Mouse (Mus musculus): ENCODE data around the gene Shisal2a.

GRCm38 (mm10) chr4:108388741-108389140 is 5.6 kb upstream of the Shisal2a start:
- no peak for TF ChIP-seq BHLHE40 (IDR thresholded peaks at IDR 0.05; ENCODE audit: low read depth, low read length)
- no peak for TF ChIP-seq POLR2A (IDR thresholded peaks at IDR 0.05; ENCODE audit: low read depth, low read length)
- TF ChIP-seq NELFE (IDR thresholded peaks at IDR 0.05; ENCODE audit: low read depth, low read length) = no peak
- TF ChIP-seq MAFK (IDR thresholded peaks at IDR 0.05; ENCODE audit: insufficient replicate concordance, low read length) = no peak
- TF ChIP-seq CTCF (conservative IDR thresholded peaks at IDR 0.05 in 1 of 2, IDR thresholded peaks at IDR 0.05 in 1 of 2; ENCODE audit: low read depth in 2 of 2, low read length in 2 of 2) = no peak
- no peak for TF ChIP-seq MXI1 (IDR thresholded peaks at IDR 0.05; ENCODE audit: low read depth, low read length)
- TF ChIP-seq ZC3H11A (IDR thresholded peaks at IDR 0.05; ENCODE audit: low read depth, low read length) = no peak
- TF ChIP-seq POLR2AphosphoS2 (IDR thresholded peaks at IDR 0.05; ENCODE audit: low read depth, low read length) = no peak
- TF ChIP-seq KAT2A (IDR thresholded peaks at IDR 0.05; ENCODE audit: insufficient replicate concordance, low read length) = no peak
- TF ChIP-seq TBP (conservative IDR thresholded peaks at IDR 0.05; ENCODE audit: low read depth, low read length) = no peak
- TF ChIP-seq RCOR1 (conservative IDR thresholded peaks at IDR 0.05; ENCODE audit: low read depth, low read length) = no peak
- no peak for TF ChIP-seq CHD2 (IDR thresholded peaks at IDR 0.05; ENCODE audit: low read length)
- TF ChIP-seq SIN3A (IDR thresholded peaks at IDR 0.05; ENCODE audit: low read length) = no peak
- TF ChIP-seq IRF4 (IDR thresholded peaks at IDR 0.05; ENCODE audit: low read depth, low read length) = no peak

All from CH12.LX (cell line).